ENCODE assay signal across 9 mouse cellular contexts in genomic region chr11:102428981-102429540, GRCm38 (mm10). TPM values are rescaled to one million over a fixed set of nuclear protein-coding genes. Genes with fewer than 3 reads are reported as not detected.
A peak's percentile ranks its signal among the peaks of the same experiment; 100 is the strongest.
DNase-seq lines count a peak whose midpoint lies in the region; ATAC-seq and TF ChIP-seq lines count a peak whose summit lies in the region.
"Had no signal": no experiment of that assay in that cellular context is flagged by ENCODE, and none has a peak within 500 bp of the region (broad histone marks: within the 10 kb centered on the region; RNA-seq: fewer than 3 reads in every experiment).

No protein-coding gene starts in this region.

- H3K9me3 ChIP-seq in lung, embryonic 14.5 days (ENCODE audit: low read depth, low read length): no peaks in the 10 kb centered on the region
- H3K9me3 ChIP-seq in intestine, embryonic 16.5 days (ENCODE audit: control insufficient read depth, low read length): no peaks in the 10 kb centered on the region

- H3K9ac ChIP-seq in lung, embryonic 14.5 days: 0 out of 2 replicates have a peak overlapping the region, but pooled peaks have one; percentile 54
- H3K9ac ChIP-seq in intestine, embryonic 16.5 days (ENCODE audit: low read depth, low read length): peak overlapping the region; percentile 77; the same call in 1 of the 2 replicates

- peak; percentile 46 for DNase-seq in cerebellum, adult 9-11 months
- DNase-seq in cerebellum, postnatal 4 days (ENCODE audit: low spot score in 2 of 2): no peak
- no peak for DNase-seq in lung, embryonic 14.5 days
- no peak for DNase-seq in lung, adult 2 months
- DNase-seq in naive thymus-derived CD4-positive, alpha-beta T cell, adult 2 months (ENCODE audit: low read depth): peak; percentile 18
- DNase-seq in adrenal gland, postnatal 4 days (ENCODE audit: low spot score in 2 of 2): no peak
- DNase-seq in thymus, adult 2 months: no peak
- DNase-seq: adrenal gland, adult 8-10 months had no signal

- 0 out of 2 replicates have a peak, but pooled peaks cover 2% of the 10 kb centered on the region for H3K4me1 ChIP-seq in lung, embryonic 14.5 days (ENCODE audit: insufficient read depth)
- peaks cover 21% of the 10 kb centered on the region for H3K4me1 ChIP-seq in lung, adult 2 months (ENCODE audit: control insufficient read depth, insufficient read depth, low read length)
- H3K4me1 ChIP-seq in intestine, embryonic 16.5 days (ENCODE audit: control insufficient read depth, insufficient read depth, low read length): peaks cover 19% of the 10 kb centered on the region
- H3K4me1 ChIP-seq in thymus, adult 2 months (replicated peaks; ENCODE audit: control insufficient read depth, insufficient read depth, low read length): peaks cover 19% of the 10 kb centered on the region

- ATAC-seq in lung, embryonic 14.5 days (ENCODE audit: insufficient read depth): no peak
- no peak for ATAC-seq in intestine, embryonic 16.5 days

- H3K27ac ChIP-seq in lung, embryonic 14.5 days (ENCODE audit: low read depth): no peak overlapping the region
- no peak overlapping the region; the same call in 1 of the 2 replicates for H3K27ac ChIP-seq in intestine, embryonic 16.5 days (ENCODE audit: low read length)
- no peak overlapping the region for H3K27ac ChIP-seq in thymus, adult 2 months (ENCODE audit: control insufficient read depth, insufficient read depth, low read length)

- H3K4me2 ChIP-seq in lung, embryonic 14.5 days: peak overlapping the region; percentile 92; the same call in 1 of the 2 replicates
- H3K4me2 ChIP-seq in intestine, embryonic 16.5 days (ENCODE audit: low read depth, low read length): peak overlapping the region; percentile 87

- no peak for TF ChIP-seq POLR2A in lung, adult 2 months (IDR thresholded peaks at IDR 0.05; ENCODE audit: borderline replicate concordance, extremely low read depth, low read depth, low read length)
- TF ChIP-seq POLR2A in thymus, adult 2 months (IDR thresholded peaks at IDR 0.05; ENCODE audit: control insufficient read depth, extremely low read depth, insufficient read depth, low read length, poor library complexity): no peak

- no peaks in the 10 kb centered on the region for H3K27me3 ChIP-seq in lung, embryonic 14.5 days (ENCODE audit: insufficient read depth, low read length)
- H3K27me3 ChIP-seq in intestine, embryonic 16.5 days (replicated peaks; ENCODE audit: control insufficient read depth, insufficient read depth, low read length): no peaks in the 10 kb centered on the region
- no peaks in the 10 kb centered on the region for H3K27me3 ChIP-seq in thymus, adult 2 months (ENCODE audit: control insufficient read depth, insufficient read depth, low read length)

- WGBS in lung, embryonic 14.5 days: 61% methylated on average over 8 of the region's 8 CpGs
- WGBS in lung, adult 2 months: 58% methylated on average over 8 of the region's 8 CpGs
- WGBS in intestine, embryonic 16.5 days: 64% methylated on average over 8 of the region's 8 CpGs
- WGBS in thymus, adult 2 months: 29% methylated on average over 8 of the region's 8 CpGs

- peak overlapping the region; percentile 60; the same call in 1 of the 2 replicates for H3K4me3 ChIP-seq in lung, embryonic 14.5 days (ENCODE audit: low read depth, low read length)
- no peak overlapping the region for H3K4me3 ChIP-seq in lung, adult 2 months (replicated peaks; ENCODE audit: extremely low read depth, low read depth, low read length)
- peak overlapping the region; percentile 71; the same call in 1 of the 2 replicates for H3K4me3 ChIP-seq in intestine, embryonic 16.5 days (ENCODE audit: low read length)
- no peak overlapping the region for H3K4me3 ChIP-seq in thymus, adult 2 months (ENCODE audit: control insufficient read depth, insufficient read depth, low read length)

- no peak for TF ChIP-seq CTCF in lung, embryonic 14.5 days (IDR thresholded peaks at IDR 0.05; ENCODE audit: low read depth)
- no peak for TF ChIP-seq CTCF in lung, adult 2 months (IDR thresholded peaks at IDR 0.05; ENCODE audit: insufficient read depth, low read length)
- no peak for TF ChIP-seq CTCF in thymus, adult 2 months (IDR thresholded peaks at IDR 0.05; ENCODE audit: borderline replicate concordance, control insufficient read depth, extremely low read depth, insufficient read depth, low read length, poor library complexity)

- H3K36me3 ChIP-seq in lung, embryonic 14.5 days (ENCODE audit: insufficient read depth): peaks cover 7% of the 10 kb centered on the region; the same call in 1 of the 2 replicates
- no peaks in the 10 kb centered on the region for H3K36me3 ChIP-seq in intestine, embryonic 16.5 days (ENCODE audit: control insufficient read depth, insufficient read depth, low read length)
- H3K36me3 ChIP-seq in thymus, adult 2 months (ENCODE audit: control insufficient read depth, insufficient read depth, low read length): no peaks in the 10 kb centered on the region

RNA-seq across cellular contexts. Expression of gene Grn, which starts 1.1 kb away (rescaled TPM):
- polyA plus RNA-seq in lung, embryonic 14.5 days (2014; fragmentation: Nextera tagmentation; extraction: Ambion mirVana): 113 and 116 TPM in 2 replicates
- polyA plus RNA-seq in lung, adult 2 months (2012; rRNA removed): 220 and 257 TPM in 2 replicates
- 221 and 245 TPM in 2 replicates for polyA plus RNA-seq in intestine, embryonic 16.5 days (2015; fragmentation: Nextera tagmentation; extraction: Ambion mirVana)
- total RNA-seq in adrenal gland, postnatal 4 days (2021): 100 to 1,000 TPM; 170 to 175 TPM
- polyA plus RNA-seq in thymus, adult 2 months (2012; rRNA removed): 151 and 160 TPM in 2 replicates

RNA-seq across cellular contexts. Expression of gene Fam171a2, which starts 18.4 kb away (rescaled TPM):
- polyA plus RNA-seq in lung, embryonic 14.5 days (2014; fragmentation: Nextera tagmentation; extraction: Ambion mirVana): 7.4 and 8.3 TPM in 2 replicates
- polyA plus RNA-seq in lung, adult 2 months (2012; rRNA removed): 19.6 and 22.8 TPM in 2 replicates
- polyA plus RNA-seq in intestine, embryonic 16.5 days (2015; fragmentation: Nextera tagmentation; extraction: Ambion mirVana): 0.86 and 1.8 TPM in 2 replicates
- 10 to 100 TPM; 22.5 to 22.9 TPM for total RNA-seq in adrenal gland, postnatal 4 days (2021)
- 2.6 and 4.7 TPM in 2 replicates for polyA plus RNA-seq in thymus, adult 2 months (2012; rRNA removed)

RNA-seq across cellular contexts. Expression of gene Slc25a39, which starts 21.3 kb away (rescaled TPM):
- 223 and 244 TPM in 2 replicates for polyA plus RNA-seq in lung, embryonic 14.5 days (2014; fragmentation: Nextera tagmentation; extraction: Ambion mirVana)
- 258 and 290 TPM in 2 replicates for polyA plus RNA-seq in lung, adult 2 months (2012; rRNA removed)
- polyA plus RNA-seq in intestine, embryonic 16.5 days (2015; fragmentation: Nextera tagmentation; extraction: Ambion mirVana): 366 and 376 TPM in 2 replicates
- 100 to 1,000 TPM; 254 to 261 TPM for total RNA-seq in adrenal gland, postnatal 4 days (2021)
- 227 and 235 TPM in 2 replicates for polyA plus RNA-seq in thymus, adult 2 months (2012; rRNA removed)

RNA-seq across cellular contexts. Expression of gene Rundc3a, which starts 35.9 kb away (rescaled TPM):
- polyA plus RNA-seq in lung, embryonic 14.5 days (2014; fragmentation: Nextera tagmentation; extraction: Ambion mirVana): 1.1 and 1.3 TPM in 2 replicates
- polyA plus RNA-seq in lung, adult 2 months (2012; rRNA removed): 1.9 and 2.8 TPM in 2 replicates
- 6.0 and 6.8 TPM in 2 replicates for polyA plus RNA-seq in intestine, embryonic 16.5 days (2015; fragmentation: Nextera tagmentation; extraction: Ambion mirVana)
- total RNA-seq in adrenal gland, postnatal 4 days (2021): 10 to 100 TPM; 59.3 to 61.2 TPM
- polyA plus RNA-seq in thymus, adult 2 months (2012; rRNA removed): 7.9 and 8.1 TPM in 2 replicates

RNA-seq across cellular contexts. Expression of gene Itga2b, which starts 40.9 kb away (rescaled TPM):
- 10.1 and 10.7 TPM in 2 replicates for polyA plus RNA-seq in lung, embryonic 14.5 days (2014; fragmentation: Nextera tagmentation; extraction: Ambion mirVana)
- 11.4 and 14.9 TPM in 2 replicates for polyA plus RNA-seq in lung, adult 2 months (2012; rRNA removed)
- 3.1 and 3.7 TPM in 2 replicates for polyA plus RNA-seq in intestine, embryonic 16.5 days (2015; fragmentation: Nextera tagmentation; extraction: Ambion mirVana)
- total RNA-seq in adrenal gland, postnatal 4 days (2021): 1 to 10 TPM; 6.1 to 8.4 TPM
- 3.8 and 4.0 TPM in 2 replicates for polyA plus RNA-seq in thymus, adult 2 months (2012; rRNA removed)

Comparison
In these comparisons a context has a peak if more than half of its experiments do, and no peak if none do; other contexts are left out.
1. DNase-seq: peak in cerebellum, adult 9-11 months (single experiment) and naive thymus-derived CD4-positive, alpha-beta T cell, adult 2 months (single experiment); none in cerebellum, postnatal 4 days (0 of 2), lung, embryonic 14.5 days (single experiment), lung, adult 2 months (single experiment), adrenal gland, postnatal 4 days (0 of 2) and thymus, adult 2 months (single experiment).
2. H3K4me3 ChIP-seq: peak in lung, embryonic 14.5 days (single experiment) and intestine, embryonic 16.5 days (single experiment); none in lung, adult 2 months (single experiment) and thymus, adult 2 months (single experiment).